Mouse (Mus musculus) liver, postnatal 0 days (tissue): ENCODE data around the gene Ndufb2. TPM values are rescaled to one million over a fixed set of nuclear protein-coding genes. Genes with fewer than 3 reads are reported as not detected.

Experiments used
- ATAC-seq: fragments of 200-750 bp; cut with Nextera tagmentation; 2 replicates; pipeline ENCODE4 v1.8.0; 2017; ENCODE audit warnings: mild to moderate bottlenecking, moderate library complexity
- DNase-seq: peaks from one replicate; pipeline ENCODE4 v3.0.0-alpha.2; 2016
- H3K27ac ChIP-seq: fragments of 300-500 bp; sonication (generic); 2 replicates; pipeline ENCODE4 v1.5.1; 2014; ENCODE audit warnings: antibody characterized with exemption, moderate library complexity, mild to moderate bottlenecking, low read depth
- H3K27me3 ChIP-seq: fragments of 300-500 bp; sonication (generic); 2 replicates; pipeline ENCODE4 v1.6.1; 2014; ENCODE audit warnings: low read length, control low read depth, mixed read lengths; ENCODE audit not compliant: insufficient read depth
- H3K36me3 ChIP-seq: fragments of 300-500 bp; sonication (generic); replicated peaks from 2 replicates; pipeline ENCODE4 v1.6.1; 2014; ENCODE audit warnings: mild to moderate bottlenecking, control low read depth, low read length, moderate library complexity, mixed read lengths; ENCODE audit not compliant: insufficient read depth
- H3K4me1 ChIP-seq: fragments of 300-500 bp; sonication (generic); 2 replicates; pipeline ENCODE4 v1.6.1; 2014; ENCODE audit warnings: antibody characterized with exemption, mild to moderate bottlenecking, control low read depth; ENCODE audit not compliant: insufficient read depth
- H3K4me2 ChIP-seq: fragments of 300-500 bp; sonication (generic); 2 replicates; pipeline ENCODE4 v1.6.1; 2014; ENCODE audit warnings: low read depth, mild to moderate bottlenecking, low read length, moderate library complexity, mixed read lengths
- H3K4me3 ChIP-seq: fragments of 300-500 bp; sonication (generic); 2 replicates; pipeline ENCODE4 v1.5.1; 2014; ENCODE audit warnings: low read depth, low read length
- H3K9ac ChIP-seq: fragments of 300-500 bp; sonication (generic); replicated peaks from 2 replicates; pipeline ENCODE4 v1.6.1; 2014; ENCODE audit warnings: mild to moderate bottlenecking, moderate library complexity
- H3K9me3 ChIP-seq: fragments of 300-500 bp; sonication (generic); 2 replicates; pipeline ENCODE4 v1.6.1; 2016; ENCODE audit warnings: mild to moderate bottlenecking, control low read depth, low read length, mixed read lengths
- CTCF ChIP-seq: sonication (generic); IDR thresholded peaks from 2 replicates; pipeline ENCODE4 v1.5.1; 2016; ENCODE audit warnings: antibody characterized with exemption, low read depth
- EP300 ChIP-seq: IDR thresholded peaks from 2 replicates; pipeline ENCODE4 v1.6.1; 2016; ENCODE audit warnings: antibody characterized with exemption, low read depth, mild to moderate bottlenecking
- WGBS: fragments of 180-500 bp; shearing (Covaris S2); extraction: QIAGEN DNeasy Blood & Tissue Kit; methylation state at CpG from one replicate; pipeline ENCODE4 v1.1.7; 2014; ENCODE audit not compliant: insufficient replicate concordance; 5-methylcytosine and 5-hydroxymethylcytosine counted together
- polyA plus RNA-seq: library from polyadenylated mRNA; unstranded; fragments of >200 nt; fragmentation: Nextera tagmentation; extraction: Ambion mirVana; gene quantifications from 2 replicates; pipeline ENCODE4 v1.2.1, GENCODE M21; 2015

Gene Ndufb2
- polyA plus RNA-seq, 1 experiment from 2014 or later = 260 TPM

- peaks cover 2% of the 10 kb centered on the region; the same call in 1 of the 2 replicates for H3K4me1 ChIP-seq
- H3K4me2 ChIP-seq = no peak overlapping the region
- H3K9ac ChIP-seq = no peak overlapping the region
- no peak overlapping the region for H3K4me3 ChIP-seq
- H3K27ac ChIP-seq = no peak overlapping the region
- DNase-seq (no peak), ATAC-seq (no peak)
- TF ChIP-seq EP300 (no peak), CTCF (no peak)
- H3K36me3 ChIP-seq = peaks cover 6% of the 10 kb centered on the region; the same call in 1 of the 2 replicates
- WGBS = 71% methylated on average over 5 of the region's 5 CpGs
- H3K27me3 ChIP-seq = no peaks in the 10 kb centered on the region
- H3K9me3 ChIP-seq = no peaks in the 10 kb centered on the region
Measured at GRCm38 (mm10) chr6:39607365-39607764, 15.0 kb downstream of the Ndufb2 start.

GRCm38 (mm10) chr6:39610207-39610606 is 17.8 kb downstream of the Ndufb2 start:
- H3K36me3 ChIP-seq = peaks cover 15% of the 10 kb centered on the region
- no peaks in the 10 kb centered on the region for H3K9me3 ChIP-seq
- ATAC-seq (no peak), DNase-seq (no peak)
- H3K27me3 ChIP-seq = no peaks in the 10 kb centered on the region
- peak; percentile 19; the same call in 1 of the 2 replicates for TF ChIP-seq CTCF
- no peak for TF ChIP-seq EP300
- no peaks in the 10 kb centered on the region; the same call in 1 of the 2 replicates for H3K4me1 ChIP-seq
- H3K4me2 ChIP-seq = no peak overlapping the region
- H3K27ac ChIP-seq = no peak overlapping the region
- no peak overlapping the region for H3K9ac ChIP-seq
- no peak overlapping the region for H3K4me3 ChIP-seq
- WGBS = 75% methylated on average over 2 of the region's 2 CpGs

- Histone ChIP-seq H3K4me1 (no peaks in the 10 kb centered on the region; the same call in 1 of the 2 replicates), H3K4me3 (no peak overlapping the region), H3K9me3 (no peaks in the 10 kb centered on the region), H3K9ac (no peak overlapping the region), H3K36me3 (peaks cover 17% of the 10 kb centered on the region), H3K27ac (no peak overlapping the region), H3K27me3 (no peaks in the 10 kb centered on the region), H3K4me2 (no peak overlapping the region)
- TF ChIP-seq EP300 (no peak), CTCF (no peak)
- DNase-seq = no peak
- no peak for ATAC-seq
- 79% methylated on average over 2 of the region's 2 CpGs for whole genome bisulfite sequencing
Measured at GRCm38 (mm10) chr6:39611296-39611695, 18.9 kb downstream of the Ndufb2 start.

Other genes with a start within 250 kb of the Ndufb2 start
- gene Slc37a3, start 214.9 kb upstream of the Ndufb2 start, polyA plus RNA-seq = 13.9 and 16.0 TPM in 2 replicates
- gene Rab19, start 211.4 kb upstream of the Ndufb2 start, polyA plus RNA-seq = 0.95 and 1.1 TPM in 2 replicates
- 154 and 170 TPM in 2 replicates for gene Mkrn1, start 172.1 kb upstream of the Ndufb2 start, polyA plus RNA-seq
- gene Dennd2a, start 34.7 kb upstream of the Ndufb2 start, polyA plus RNA-seq = 1.6 TPM in 2 replicates
- 15.8 and 17.1 TPM in 2 replicates for gene Adck2, start 18.7 kb upstream of the Ndufb2 start, polyA plus RNA-seq
- gene Gm42420, start 6.8 kb upstream of the Ndufb2 start, polyA plus RNA-seq = 1.2 and 1.9 TPM in 2 replicates
- gene Braf, start 132.9 kb downstream of the Ndufb2 start, polyA plus RNA-seq = 2.2 and 2.7 TPM in 2 replicates
- 90.9 and 100.0 TPM in 2 replicates for gene Mrps33, start 218.4 kb downstream of the Ndufb2 start, polyA plus RNA-seq